Mouse (Mus musculus) cerebellum, adult 2 months (tissue): ENCODE measurements around the gene Olfr1442.

Experiments used
- CTCF ChIP-seq: fragments of 200-500 bp; IDR thresholded peaks from 2 replicates; pipeline ENCODE4 v1.5.1; 2011; ENCODE audit warnings: low read depth, mild to moderate bottlenecking, control low read depth, low read length, moderate library complexity, borderline replicate concordance; ENCODE audit not compliant: insufficient read depth
- POLR2A ChIP-seq: fragments of 200-500 bp; IDR thresholded peaks from 2 replicates; pipeline ENCODE4 v1.6.1; 2011; ENCODE audit warnings: low read length, control low read depth, borderline replicate concordance; ENCODE audit not compliant: insufficient read depth

GRCm38 (mm10) chr19:12677812-12678211 lies 7.6 kb downstream of the Olfr1442 start, which contains the start of gene Olfr1443:
- TF ChIP-seq CTCF (no peak), POLR2A (no peak)
